In the genomic region with DNA sequence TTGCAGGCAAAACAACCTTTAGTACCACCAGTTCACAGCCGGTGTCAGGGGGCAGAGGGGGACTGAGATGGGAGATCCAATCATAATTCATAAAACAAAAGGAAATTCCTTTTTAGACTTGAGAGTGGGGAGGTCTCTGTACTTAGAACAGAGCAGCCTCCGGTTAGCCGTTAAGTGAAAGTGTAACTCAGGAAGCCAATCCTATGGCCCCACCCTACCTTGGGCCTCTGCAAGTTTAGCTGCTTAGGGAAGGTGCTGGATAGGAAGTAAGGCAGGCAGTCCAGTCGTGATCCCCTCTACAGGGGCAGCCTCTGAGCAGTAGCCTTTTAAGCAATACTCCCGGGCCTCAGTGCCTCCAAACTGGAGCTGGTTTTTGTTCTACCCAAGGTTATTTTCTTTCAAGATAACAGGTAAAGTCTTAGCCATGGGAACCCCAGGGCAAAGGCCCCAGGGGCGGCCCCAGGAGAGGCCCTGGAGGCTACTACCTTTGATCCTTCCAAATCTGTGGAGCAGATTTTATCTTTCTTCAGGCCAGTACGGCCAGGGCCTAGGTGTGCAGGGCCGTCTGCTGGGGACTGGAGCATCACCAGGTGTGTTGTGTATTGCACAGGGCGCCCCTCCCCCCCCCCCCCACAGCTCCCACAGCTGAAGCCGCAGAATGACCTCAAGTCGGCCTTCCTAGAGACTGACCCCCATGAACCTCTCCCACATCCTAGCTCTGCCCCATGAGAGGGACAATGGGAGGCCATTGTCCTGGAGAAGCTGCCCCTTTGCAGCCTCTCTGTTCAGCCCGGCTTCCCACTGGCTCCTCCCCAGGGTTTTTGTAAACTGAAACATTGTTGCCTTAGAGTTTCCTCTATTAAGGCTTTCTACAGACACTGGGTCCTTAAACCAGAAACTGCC, we compare ENCODE assay signal across 14 mouse cellular contexts. TPM values are rescaled to one million over a fixed set of nuclear protein-coding genes. Genes with fewer than 3 reads are reported as not detected.
DNase-seq lines count a peak whose midpoint lies in the region; ATAC-seq and TF ChIP-seq lines count a peak whose summit lies in the region.
"Had no signal": no experiment of that assay in that cellular context is flagged by ENCODE, and none has a peak within 500 bp of the region (broad histone marks: within the 10 kb centered on the region; RNA-seq: fewer than 3 reads in every experiment).

No protein-coding gene starts in this region.

- no peak overlapping the region for H3K4me2 ChIP-seq in forebrain, embryonic 12.5 days
- H3K4me2 ChIP-seq in liver, postnatal 0 days (ENCODE audit: low read depth, low read length), result 0 out of 2 replicates have a peak overlapping the region, but pooled peaks have one; percentile 24
- peak overlapping the region; percentile 10; the same call in 1 of the 2 replicates for H3K4me2 ChIP-seq in stomach, embryonic 14.5 days (replicated peaks; ENCODE audit: low read depth, low read length)
- H3K4me2 ChIP-seq: lung, embryonic 15.5 days had no signal

- peak overlapping the region; percentile 62 for H3K27ac ChIP-seq in forebrain, embryonic 10.5 days
- H3K27ac ChIP-seq in forebrain, embryonic 12.5 days, result no peak overlapping the region
- no peak overlapping the region for H3K27ac ChIP-seq in liver, postnatal 0 days (ENCODE audit: low read depth)
- peak overlapping the region; percentile 10; the same call in 1 of the 2 replicates for H3K27ac ChIP-seq in stomach, embryonic 14.5 days (ENCODE audit: low read length)
- H3K27ac ChIP-seq: lung, embryonic 15.5 days had no signal

- WGBS in forebrain, embryonic 10.5 days, result 19% methylated on average over 12 of the region's 12 CpGs
- 23% methylated on average over 12 of the region's 12 CpGs for WGBS in forebrain, embryonic 12.5 days
- 42% methylated on average over 11 of the region's 12 CpGs for WGBS in liver, postnatal 0 days (ENCODE audit: insufficient replicate concordance)
- 33% methylated on average over 12 of the region's 12 CpGs for WGBS in stomach, embryonic 14.5 days

- no peak overlapping the region for H3K4me3 ChIP-seq in forebrain, embryonic 10.5 days
- no peak overlapping the region for H3K4me3 ChIP-seq in forebrain, embryonic 12.5 days (replicated peaks)
- H3K4me3 ChIP-seq in liver, postnatal 0 days (ENCODE audit: low read depth, low read length), result no peak overlapping the region
- H3K4me3 ChIP-seq in stomach, embryonic 14.5 days (ENCODE audit: low read depth, low read length), result no peak overlapping the region
- H3K4me3 ChIP-seq: lung, embryonic 15.5 days had no signal

- no peak overlapping the region for H3K9ac ChIP-seq in forebrain, embryonic 12.5 days
- H3K9ac ChIP-seq in liver, postnatal 0 days (replicated peaks), result no peak overlapping the region
- no peak overlapping the region for H3K9ac ChIP-seq in stomach, embryonic 14.5 days (replicated peaks; ENCODE audit: low read depth, low read length)
- H3K9ac ChIP-seq: lung, embryonic 15.5 days had no signal

- H3K9me3 ChIP-seq in forebrain, embryonic 10.5 days, result no peaks in the 10 kb centered on the region
- H3K9me3 ChIP-seq in forebrain, embryonic 12.5 days, result no peaks in the 10 kb centered on the region
- no peaks in the 10 kb centered on the region for H3K9me3 ChIP-seq in liver, postnatal 0 days (ENCODE audit: low read length)
- H3K9me3 ChIP-seq in stomach, embryonic 14.5 days (ENCODE audit: control insufficient read depth, low read depth, low read length), result no peaks in the 10 kb centered on the region
- H3K9me3 ChIP-seq: lung, embryonic 15.5 days had no signal

- TF ChIP-seq CTCF in liver, postnatal 0 days (IDR thresholded peaks at IDR 0.05; ENCODE audit: low read depth), result no peak

- H3K27me3 ChIP-seq in forebrain, embryonic 10.5 days (ENCODE audit: poor library complexity, severe bottlenecking), result peaks cover 100% of the 10 kb centered on the region
- peaks cover 91% of the 10 kb centered on the region for H3K27me3 ChIP-seq in forebrain, embryonic 12.5 days
- no peaks in the 10 kb centered on the region for H3K27me3 ChIP-seq in liver, postnatal 0 days (ENCODE audit: insufficient read depth, low read length)
- H3K27me3 ChIP-seq in stomach, embryonic 14.5 days (ENCODE audit: control insufficient read depth, insufficient read depth, low read length), result no peaks in the 10 kb centered on the region
- H3K27me3 ChIP-seq: lung, embryonic 15.5 days had no signal

- no peaks in the 10 kb centered on the region for H3K36me3 ChIP-seq in forebrain, embryonic 10.5 days (replicated peaks)
- no peaks in the 10 kb centered on the region for H3K36me3 ChIP-seq in forebrain, embryonic 12.5 days (replicated peaks)
- H3K36me3 ChIP-seq in liver, postnatal 0 days (replicated peaks; ENCODE audit: insufficient read depth, low read length), result no peaks in the 10 kb centered on the region
- H3K36me3 ChIP-seq in stomach, embryonic 14.5 days (ENCODE audit: control insufficient read depth, insufficient read depth, low read length), result no peaks in the 10 kb centered on the region
- H3K36me3 ChIP-seq: lung, embryonic 15.5 days had no signal

- DNase-seq in forebrain, embryonic 10.5 days (ENCODE audit: extremely low spot score, low spot score), result no peak
- DNase-seq in liver, postnatal 0 days, result no peak
- DNase-seq in liver, result no peak
- no peak for DNase-seq in urinary bladder, postnatal 10 days (ENCODE audit: low spot score)
- no peak for DNase-seq in cerebellum, postnatal 25 days
- DNase-seq: cerebellum, postnatal 36 days; gastrocnemius, postnatal 10 days; kidney, postnatal 36 days; right cerebral cortex, adult 18-20 months had no signal

- TF ChIP-seq EP300 in liver, postnatal 0 days (IDR thresholded peaks at IDR 0.05; ENCODE audit: low read depth), result no peak

- H3K4me1 ChIP-seq in forebrain, embryonic 10.5 days, result peaks cover 21% of the 10 kb centered on the region
- peaks cover 12% of the 10 kb centered on the region for H3K4me1 ChIP-seq in forebrain, embryonic 12.5 days
- 0 out of 2 replicates have a peak, but pooled peaks cover 2% of the 10 kb centered on the region for H3K4me1 ChIP-seq in liver, postnatal 0 days (ENCODE audit: insufficient read depth)
- peaks cover 23% of the 10 kb centered on the region for H3K4me1 ChIP-seq in stomach, embryonic 14.5 days (ENCODE audit: control insufficient read depth, insufficient read depth, low read length)

- no peak for ATAC-seq in forebrain, embryonic 12.5 days (ENCODE audit: low FRiP score)
- no peak for ATAC-seq in liver, postnatal 0 days
- ATAC-seq in hematopoietic stem cell, adult 5-6 weeks (replicated peaks in 1 of 2; ENCODE audit: insufficient read depth in 1 of 2, low FRiP score in 2 of 2, low TSS enrichment in 1 of 2, low read depth in 1 of 2, poor library complexity in 2 of 2, severe bottlenecking in 2 of 2), result peak; percentile 46 to 56; a peak in 2 of 4 replicates
- ATAC-seq in stomach, embryonic 14.5 days (ENCODE audit: insufficient number of reproducible peaks, insufficient read depth, low FRiP score, low read depth), result no peak; the same call in 1 of the 2 replicates

RNA-seq across cellular contexts. Expression of a gene that starts 6.6 kb away (rescaled TPM):
- polyA plus RNA-seq in forebrain, embryonic 10.5 days (2016; fragmentation: Nextera tagmentation; extraction: Ambion mirVana), result 0.32 and 0.41 TPM in 2 replicates
- polyA plus RNA-seq in forebrain, embryonic 12.5 days (2016; fragmentation: Nextera tagmentation; extraction: Ambion mirVana), result 0.32 and 0.54 TPM in 2 replicates
- polyA plus RNA-seq in liver, postnatal 0 days (2015; fragmentation: Nextera tagmentation; extraction: Ambion mirVana), result 0.33 and 0.38 TPM in 2 replicates
- total RNA-seq in hematopoietic stem cell, adult 5-6 weeks (2017), result 4.0 and 5.7 TPM in 2 replicates
- polyA plus RNA-seq in stomach, embryonic 14.5 days (2014; fragmentation: Nextera tagmentation; extraction: Ambion mirVana), result 0.39 and 0.86 TPM in 2 replicates

RNA-seq across cellular contexts. Expression of a gene that starts 25.3 kb away (rescaled TPM):
- polyA plus RNA-seq in forebrain, embryonic 10.5 days (2016; fragmentation: Nextera tagmentation; extraction: Ambion mirVana), result 1.3 and 1.6 TPM in 2 replicates
- polyA plus RNA-seq in forebrain, embryonic 12.5 days (2016; fragmentation: Nextera tagmentation; extraction: Ambion mirVana), result 1.1 and 1.3 TPM in 2 replicates
- 0.16 and 0.22 TPM in 2 replicates for polyA plus RNA-seq in liver, postnatal 0 days (2015; fragmentation: Nextera tagmentation; extraction: Ambion mirVana)
- not detected in 2 replicates for total RNA-seq in hematopoietic stem cell, adult 5-6 weeks (2017)
- polyA plus RNA-seq in stomach, embryonic 14.5 days (2014; fragmentation: Nextera tagmentation; extraction: Ambion mirVana), result 1.1 TPM in 2 replicates

RNA-seq across cellular contexts. Expression of a gene that starts 55.0 kb away (rescaled TPM):
- polyA plus RNA-seq in forebrain, embryonic 10.5 days (2016; fragmentation: Nextera tagmentation; extraction: Ambion mirVana), result not detected in 2 replicates
- polyA plus RNA-seq in forebrain, embryonic 12.5 days (2016; fragmentation: Nextera tagmentation; extraction: Ambion mirVana), result not detected in 2 replicates
- polyA plus RNA-seq in liver, postnatal 0 days (2015; fragmentation: Nextera tagmentation; extraction: Ambion mirVana), result not detected in 2 replicates
- total RNA-seq in hematopoietic stem cell, adult 5-6 weeks (2017), result not detected in 2 replicates
- not detected in 2 replicates for polyA plus RNA-seq in stomach, embryonic 14.5 days (2014; fragmentation: Nextera tagmentation; extraction: Ambion mirVana)
- total RNA-seq: gastrocnemius, postnatal 10 days; heart, postnatal 25 days had no signal
- polyA plus RNA-seq: lung, embryonic 15.5 days had no signal

Comparison
In these comparisons a context has a peak if more than half of its experiments do, and no peak if none do; other contexts are left out.
1. H3K27ac ChIP-seq: peak in forebrain, embryonic 10.5 days (single experiment) and stomach, embryonic 14.5 days (single experiment); none in forebrain, embryonic 12.5 days (single experiment) and liver, postnatal 0 days (single experiment).
2. ATAC-seq: peak in hematopoietic stem cell, adult 5-6 weeks (2 of 2); none in forebrain, embryonic 12.5 days (single experiment), liver, postnatal 0 days (single experiment) and stomach, embryonic 14.5 days (single experiment).